Mouse (Mus musculus): ENCODE results near the gene Trim80. TPM values are rescaled to one million over a fixed set of nuclear protein-coding genes. Genes with fewer than 3 reads are reported as not detected.

The Trim80 gene
- polyA plus RNA-seq (2015; fragmentation: Nextera tagmentation; extraction: Ambion mirVana) = 0.22 and 0.26 TPM in 2 replicates

DNA sequence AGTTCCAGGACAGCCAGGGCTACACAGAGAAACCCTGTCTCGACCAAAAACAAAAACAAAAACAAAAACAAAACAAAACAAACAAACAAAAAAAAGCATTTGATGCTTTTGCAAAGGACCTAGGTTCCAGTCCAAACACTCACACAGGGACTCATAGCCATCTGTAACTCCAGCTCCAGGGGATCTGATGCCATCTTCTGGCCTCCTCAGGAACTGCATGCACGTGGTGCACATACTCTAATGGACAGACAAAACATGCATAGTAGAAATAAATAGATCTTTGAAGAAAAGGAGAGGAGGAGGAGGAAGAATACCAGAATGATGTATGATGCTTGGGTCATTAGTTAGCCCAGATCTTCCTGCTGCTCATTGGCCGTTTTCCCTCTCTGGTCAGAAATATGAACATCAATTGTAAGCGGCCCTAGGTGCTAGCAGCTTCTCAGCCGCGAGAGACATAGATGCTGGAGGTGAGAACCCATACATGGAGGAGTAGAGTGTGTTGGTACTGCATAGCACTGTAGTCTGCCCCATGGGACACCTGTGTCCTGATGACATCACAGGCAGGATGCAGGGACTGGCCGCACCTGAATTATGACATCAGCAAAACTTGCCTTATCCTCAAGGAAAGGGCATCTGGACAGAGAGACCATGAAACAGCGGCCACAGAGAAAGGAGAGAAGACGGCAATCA is at the start of gene Trim80:
Gene Trim80 (plus strand): TSS at position 640 of the 690 bp plus-strand sequence.
- no peak for ATAC-seq (ENCODE audit: insufficient read depth, low FRiP score)
- no peak within 1 kb of the TSS for H3K9ac ChIP-seq (ENCODE audit: low read length)
- no peak within 1 kb of the TSS for H3K27ac ChIP-seq (ENCODE audit: low read length)
- 92% methylated on average over 9 of the region's 9 CpGs for WGBS
- peaks cover 9% of the 10 kb centered on the region for H3K4me1 ChIP-seq (ENCODE audit: control insufficient read depth, insufficient read depth, low read length)
- no peaks in the 10 kb centered on the region for H3K9me3 ChIP-seq (replicated peaks; ENCODE audit: control insufficient read depth, low read length)
- H3K4me3 ChIP-seq (replicated peaks; ENCODE audit: low read length) = no peak within 1 kb of the TSS
- no peaks in the 10 kb centered on the region for H3K36me3 ChIP-seq (ENCODE audit: control insufficient read depth, insufficient read depth, low read length)
- no peak within 1 kb of the TSS for H3K4me2 ChIP-seq (ENCODE audit: low read depth, low read length)
- H3K27me3 ChIP-seq (ENCODE audit: control insufficient read depth, insufficient read depth, low read length) = no peaks in the 10 kb centered on the region

DNA sequence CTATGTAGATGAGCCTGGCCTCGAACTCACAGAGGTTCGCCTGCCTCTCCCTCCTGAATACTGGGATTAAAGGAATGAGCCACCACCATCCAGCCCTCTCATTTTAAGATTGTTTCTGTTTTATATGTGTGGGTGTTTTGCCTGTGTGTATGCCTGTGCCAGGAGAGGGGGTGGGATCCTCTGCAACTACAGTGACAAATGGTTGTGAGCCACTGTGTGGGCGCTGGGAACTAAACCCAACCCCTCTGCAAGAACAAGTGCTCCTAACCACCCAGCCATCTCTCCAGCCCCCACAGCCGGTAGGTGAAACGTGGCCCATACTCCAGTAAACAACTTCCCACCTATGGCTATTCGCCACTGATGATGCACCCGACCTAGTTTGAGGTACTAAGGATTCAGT is 49.0 kb upstream of the Trim80 start:
- H3K4me1 ChIP-seq (ENCODE audit: control insufficient read depth, insufficient read depth, low read length) = no peaks in the 10 kb centered on the region
- 92% methylated on average over 7 of the region's 7 CpGs for WGBS
- H3K9ac ChIP-seq (ENCODE audit: low read length) = no peak overlapping the region
- H3K4me2 ChIP-seq (ENCODE audit: low read depth, low read length) = no peak overlapping the region
- H3K27ac ChIP-seq (ENCODE audit: low read length) = no peak overlapping the region
- H3K9me3 ChIP-seq (replicated peaks; ENCODE audit: control insufficient read depth, low read length) = no peaks in the 10 kb centered on the region
- H3K36me3 ChIP-seq (ENCODE audit: control insufficient read depth, insufficient read depth, low read length) = peaks cover 5% of the 10 kb centered on the region; the same call in 1 of the 2 replicates
- no peaks in the 10 kb centered on the region for H3K27me3 ChIP-seq (ENCODE audit: control insufficient read depth, insufficient read depth, low read length)
- H3K4me3 ChIP-seq (replicated peaks; ENCODE audit: low read length) = no peak overlapping the region
- ATAC-seq (ENCODE audit: insufficient read depth, low FRiP score) = no peak

DNA sequence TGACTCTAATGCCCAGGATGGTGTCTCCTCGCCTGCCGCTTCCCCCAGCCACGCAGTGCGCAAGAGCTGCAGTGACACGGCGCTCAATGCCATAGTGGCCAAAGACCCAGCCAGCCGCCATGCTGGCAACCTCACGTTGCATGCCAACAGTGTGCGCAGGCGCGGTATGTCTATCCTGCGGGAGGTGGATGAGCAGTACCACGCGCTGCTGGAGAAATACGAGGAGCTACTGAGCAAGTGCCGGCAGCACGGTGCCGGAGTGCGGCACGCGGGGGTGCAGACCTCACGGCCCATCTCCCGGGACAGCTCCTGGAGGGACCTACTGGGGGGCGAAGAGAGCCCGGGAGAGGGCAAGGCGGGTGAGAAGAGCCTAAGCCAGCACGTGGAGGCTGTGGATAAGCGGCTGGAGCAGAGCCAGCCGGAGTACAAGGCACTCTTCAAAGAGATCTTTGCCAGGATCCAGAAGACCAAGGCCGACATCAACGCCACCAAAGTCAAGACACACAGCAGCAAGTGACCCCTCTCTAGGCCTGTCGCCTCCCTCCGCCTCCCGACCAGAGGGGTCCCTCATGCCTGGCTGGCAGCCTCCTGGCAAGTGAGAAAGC is 46.5 kb upstream of the Trim80 start:
- no peak overlapping the region for H3K27ac ChIP-seq (ENCODE audit: low read length)
- no peaks in the 10 kb centered on the region for H3K4me1 ChIP-seq (ENCODE audit: control insufficient read depth, insufficient read depth, low read length)
- WGBS = 61% methylated on average over 34 of the region's 34 CpGs
- H3K36me3 ChIP-seq (ENCODE audit: control insufficient read depth, insufficient read depth, low read length) = peaks cover 5% of the 10 kb centered on the region; the same call in 1 of the 2 replicates
- no peaks in the 10 kb centered on the region for H3K9me3 ChIP-seq (replicated peaks; ENCODE audit: control insufficient read depth, low read length)
- H3K9ac ChIP-seq (ENCODE audit: low read length) = no peak overlapping the region
- no peak overlapping the region for H3K4me3 ChIP-seq (replicated peaks; ENCODE audit: low read length)
- H3K4me2 ChIP-seq (ENCODE audit: low read depth, low read length) = no peak overlapping the region
- no peaks in the 10 kb centered on the region for H3K27me3 ChIP-seq (ENCODE audit: control insufficient read depth, insufficient read depth, low read length)
- peak; percentile 25; the same call in 1 of the 2 replicates for ATAC-seq (ENCODE audit: insufficient read depth, low FRiP score)

DNA sequence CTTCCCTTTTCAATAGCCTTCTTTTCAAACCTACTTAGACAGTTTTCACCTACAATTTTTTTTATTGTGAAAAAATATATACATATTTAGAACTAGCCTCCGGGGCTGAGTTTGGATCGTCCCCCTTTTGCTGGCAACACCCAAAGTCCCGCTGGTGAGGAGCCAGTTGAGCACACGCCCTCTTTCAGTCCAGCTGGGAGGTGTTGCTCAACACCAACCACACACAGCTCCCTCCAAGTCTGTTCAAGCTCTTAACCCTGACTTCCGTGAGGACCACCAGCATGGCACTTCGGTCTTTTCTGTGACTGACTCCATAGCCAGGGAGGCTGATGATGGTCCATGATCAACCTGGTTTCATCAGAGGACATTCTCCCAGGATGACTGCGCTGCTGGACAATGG is 42.3 kb upstream of the Trim80 start:
- H3K36me3 ChIP-seq (ENCODE audit: control insufficient read depth, insufficient read depth, low read length) = peaks cover 5% of the 10 kb centered on the region; the same call in 1 of the 2 replicates
- no peak for ATAC-seq (ENCODE audit: insufficient read depth, low FRiP score)
- H3K9me3 ChIP-seq (replicated peaks; ENCODE audit: control insufficient read depth, low read length) = no peaks in the 10 kb centered on the region
- H3K4me1 ChIP-seq (ENCODE audit: control insufficient read depth, insufficient read depth, low read length) = no peaks in the 10 kb centered on the region
- WGBS = 60% methylated on average over 7 of the region's 7 CpGs
- no peak overlapping the region for H3K9ac ChIP-seq (ENCODE audit: low read length)
- H3K4me2 ChIP-seq (ENCODE audit: low read depth, low read length) = no peak overlapping the region
- H3K27me3 ChIP-seq (ENCODE audit: control insufficient read depth, insufficient read depth, low read length) = no peaks in the 10 kb centered on the region
- H3K4me3 ChIP-seq (replicated peaks; ENCODE audit: low read length) = no peak overlapping the region
- no peak overlapping the region for H3K27ac ChIP-seq (ENCODE audit: low read length)

DNA sequence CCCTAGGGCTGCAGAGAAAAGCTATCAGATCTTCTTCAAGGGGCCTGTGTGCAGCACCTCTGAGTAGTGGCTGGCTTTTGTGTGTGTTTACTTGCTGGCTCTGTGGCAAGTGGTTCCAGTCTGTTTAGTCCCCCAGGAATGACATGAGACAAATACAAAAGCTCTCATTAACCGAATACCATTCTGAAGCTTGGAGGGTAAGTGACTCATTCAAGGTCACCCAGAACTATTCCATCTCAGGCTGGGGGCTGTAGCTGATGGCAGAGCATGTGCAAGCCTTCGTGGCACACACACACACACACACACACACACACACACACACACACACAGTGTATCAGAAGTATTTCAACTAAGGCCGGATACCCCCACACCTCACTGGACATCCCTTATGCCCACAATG is 40.2 kb upstream of the Trim80 start:
- no peaks in the 10 kb centered on the region for H3K9me3 ChIP-seq (replicated peaks; ENCODE audit: control insufficient read depth, low read length)
- no peak for ATAC-seq (ENCODE audit: insufficient read depth, low FRiP score)
- H3K36me3 ChIP-seq (ENCODE audit: control insufficient read depth, insufficient read depth, low read length) = no peaks in the 10 kb centered on the region
- no peak overlapping the region for H3K9ac ChIP-seq (ENCODE audit: low read length)
- H3K27ac ChIP-seq (ENCODE audit: low read length) = no peak overlapping the region
- 64% methylated on average over 3 of the region's 3 CpGs for WGBS
- H3K4me2 ChIP-seq (ENCODE audit: low read depth, low read length) = no peak overlapping the region
- H3K4me1 ChIP-seq (ENCODE audit: control insufficient read depth, insufficient read depth, low read length) = peaks cover 10% of the 10 kb centered on the region
- no peak overlapping the region for H3K4me3 ChIP-seq (replicated peaks; ENCODE audit: low read length)
- H3K27me3 ChIP-seq (ENCODE audit: control insufficient read depth, insufficient read depth, low read length) = no peaks in the 10 kb centered on the region

DNA sequence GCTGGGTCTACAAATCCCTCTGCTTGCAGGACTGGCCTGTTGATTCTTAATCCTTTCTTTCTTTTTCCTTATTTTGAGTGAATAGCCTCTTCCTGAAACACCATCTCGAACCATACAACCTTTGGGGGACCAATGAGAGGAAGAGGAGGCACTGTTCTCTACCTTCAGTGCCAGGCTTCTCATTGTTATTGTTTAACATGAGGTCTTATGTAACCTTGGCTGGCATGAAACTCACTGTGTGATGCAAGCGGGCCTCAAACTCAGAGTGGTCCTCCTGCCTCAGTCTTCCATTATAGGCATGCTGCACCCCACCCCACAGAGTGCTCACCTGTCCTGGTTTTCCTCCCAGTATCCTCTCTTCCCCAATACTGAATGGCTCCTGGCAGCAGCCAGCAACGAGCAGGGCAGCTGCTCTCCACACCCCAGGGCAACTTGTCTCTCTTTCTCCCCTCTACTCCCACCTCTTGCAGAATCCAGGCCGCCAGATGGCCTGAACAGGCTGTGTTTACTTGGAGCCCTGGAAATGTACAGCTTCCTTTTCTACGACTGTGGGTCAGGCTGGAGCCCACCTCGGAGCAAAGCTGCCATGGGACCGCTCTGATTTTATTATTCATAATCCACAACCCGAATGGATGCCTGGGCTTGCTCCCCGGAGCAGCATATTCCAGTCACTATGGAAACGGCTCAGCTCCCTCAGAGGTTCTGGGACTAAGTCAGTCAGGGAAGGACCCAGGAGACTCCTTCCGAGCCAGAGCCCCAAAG is 39.5 kb upstream of the Trim80 start:
- H3K27ac ChIP-seq (ENCODE audit: low read length) = no peak overlapping the region
- H3K9me3 ChIP-seq (replicated peaks; ENCODE audit: control insufficient read depth, low read length) = no peaks in the 10 kb centered on the region
- no peak overlapping the region; the same call in 1 of the 2 replicates for H3K9ac ChIP-seq (ENCODE audit: low read length)
- H3K36me3 ChIP-seq (ENCODE audit: control insufficient read depth, insufficient read depth, low read length) = no peaks in the 10 kb centered on the region
- H3K4me2 ChIP-seq (ENCODE audit: low read depth, low read length) = no peak overlapping the region
- 43% methylated on average over 11 of the region's 11 CpGs for WGBS
- no peaks in the 10 kb centered on the region for H3K27me3 ChIP-seq (ENCODE audit: control insufficient read depth, insufficient read depth, low read length)
- no peak overlapping the region for H3K4me3 ChIP-seq (replicated peaks; ENCODE audit: low read length)
- ATAC-seq (ENCODE audit: insufficient read depth, low FRiP score) = no peak
- H3K4me1 ChIP-seq (ENCODE audit: control insufficient read depth, insufficient read depth, low read length) = peaks cover 10% of the 10 kb centered on the region

DNA sequence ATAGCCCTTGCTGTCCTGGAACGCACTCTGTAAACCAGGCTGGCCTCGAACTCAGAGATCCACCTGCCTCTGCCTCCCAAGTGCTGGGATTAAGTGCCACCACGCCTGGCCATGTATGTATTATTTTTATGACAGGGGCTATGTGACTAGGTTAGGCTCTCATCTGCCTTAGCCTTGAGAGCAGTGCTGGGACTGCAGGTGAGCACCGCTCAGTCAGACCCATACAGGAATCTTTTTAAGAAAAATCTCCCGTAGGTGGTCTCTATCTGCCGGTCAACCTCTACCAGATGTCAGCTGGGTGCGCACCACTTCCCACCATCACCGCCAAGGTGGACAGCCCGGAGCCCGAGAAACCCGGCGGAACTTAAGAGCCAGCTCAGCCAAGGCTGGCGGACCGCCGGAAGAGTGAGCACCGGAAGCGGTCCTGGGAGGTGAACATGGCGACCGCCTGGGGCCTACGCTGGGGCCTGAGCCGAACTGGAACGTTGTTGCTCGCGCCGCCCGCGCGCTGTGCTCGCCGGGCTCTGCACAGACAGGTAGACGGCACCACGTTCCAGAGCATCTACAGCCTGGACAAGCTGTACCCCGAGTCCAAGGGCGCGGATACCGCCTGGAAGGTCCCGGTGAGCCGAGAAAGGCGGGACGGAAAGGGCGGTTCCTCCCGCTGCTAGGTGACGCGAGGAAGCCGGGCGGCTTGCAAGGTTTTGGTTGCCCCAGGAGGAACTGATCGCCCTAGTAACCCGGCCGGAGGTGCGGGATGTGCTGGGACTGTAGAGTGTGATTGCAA is 36.8 kb upstream of the Trim80 start, which contains the start of gene Mrpl58:
Gene Mrpl58 (plus strand): TSS at position 415 of the 787 bp plus-strand sequence.
- peak within 1 kb of the TSS; percentile 72 for H3K4me3 ChIP-seq (replicated peaks; ENCODE audit: low read length)
- no peaks in the 10 kb centered on the region for H3K9me3 ChIP-seq (replicated peaks; ENCODE audit: control insufficient read depth, low read length)
- peak; percentile 90 for ATAC-seq (ENCODE audit: insufficient read depth, low FRiP score)
- peak within 1 kb of the TSS; percentile 89 for H3K4me2 ChIP-seq (ENCODE audit: low read depth, low read length)
- H3K27me3 ChIP-seq (ENCODE audit: control insufficient read depth, insufficient read depth, low read length) = no peaks in the 10 kb centered on the region
- 3% methylated on average over 50 of the region's 50 CpGs for WGBS
- 0 out of 2 replicates have a peak, but pooled peaks cover 4% of the 10 kb centered on the region for H3K36me3 ChIP-seq (ENCODE audit: control insufficient read depth, insufficient read depth, low read length)
- peaks cover 10% of the 10 kb centered on the region for H3K4me1 ChIP-seq (ENCODE audit: control insufficient read depth, insufficient read depth, low read length)
- H3K9ac ChIP-seq (ENCODE audit: low read length) = peak within 1 kb of the TSS; percentile 91
- peak within 1 kb of the TSS; percentile 88 for H3K27ac ChIP-seq (ENCODE audit: low read length)

DNA sequence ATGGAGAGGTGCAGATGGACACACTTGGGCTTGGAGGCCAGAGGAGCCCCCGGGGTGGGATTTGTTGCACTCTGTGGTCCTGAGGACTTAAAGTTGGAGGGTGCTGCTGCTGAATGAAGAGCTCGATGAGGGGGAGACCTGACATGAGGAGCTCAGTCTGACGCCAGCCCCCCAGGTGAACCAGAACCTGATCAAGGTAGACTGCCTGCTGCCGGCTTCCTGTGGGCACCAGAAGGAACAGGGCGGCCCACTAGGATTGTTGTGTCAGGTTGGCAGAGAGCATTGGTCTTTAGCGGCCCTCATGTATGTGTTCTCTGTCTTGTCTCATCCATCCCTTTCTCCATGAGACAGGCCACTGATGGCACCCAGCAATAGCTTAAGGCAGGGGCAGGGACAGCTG is 34.6 kb upstream of the Trim80 start:
- Histone ChIP-seq H3K4me1 (ENCODE audit: control insufficient read depth, insufficient read depth, low read length) (peaks cover 10% of the 10 kb centered on the region), H3K36me3 (ENCODE audit: control insufficient read depth, insufficient read depth, low read length) (0 out of 2 replicates have a peak, but pooled peaks cover 4% of the 10 kb centered on the region), H3K27ac (ENCODE audit: low read length) (no peak overlapping the region), H3K9me3 (replicated peaks; ENCODE audit: control insufficient read depth, low read length) (no peaks in the 10 kb centered on the region), H3K4me2 (ENCODE audit: low read depth, low read length) (no peak overlapping the region), H3K27me3 (ENCODE audit: control insufficient read depth, insufficient read depth, low read length) (no peaks in the 10 kb centered on the region), H3K4me3 (replicated peaks; ENCODE audit: low read length) (no peak overlapping the region), H3K9ac (ENCODE audit: low read length) (no peak overlapping the region)
- ATAC-seq (ENCODE audit: insufficient read depth, low FRiP score) = no peak
- WGBS = 95% methylated on average over 6 of the region's 6 CpGs

All from stomach, embryonic 16.5 days (tissue).